Comparison of ENCODE assay signal across 11 mouse cellular contexts in the genomic region with DNA sequence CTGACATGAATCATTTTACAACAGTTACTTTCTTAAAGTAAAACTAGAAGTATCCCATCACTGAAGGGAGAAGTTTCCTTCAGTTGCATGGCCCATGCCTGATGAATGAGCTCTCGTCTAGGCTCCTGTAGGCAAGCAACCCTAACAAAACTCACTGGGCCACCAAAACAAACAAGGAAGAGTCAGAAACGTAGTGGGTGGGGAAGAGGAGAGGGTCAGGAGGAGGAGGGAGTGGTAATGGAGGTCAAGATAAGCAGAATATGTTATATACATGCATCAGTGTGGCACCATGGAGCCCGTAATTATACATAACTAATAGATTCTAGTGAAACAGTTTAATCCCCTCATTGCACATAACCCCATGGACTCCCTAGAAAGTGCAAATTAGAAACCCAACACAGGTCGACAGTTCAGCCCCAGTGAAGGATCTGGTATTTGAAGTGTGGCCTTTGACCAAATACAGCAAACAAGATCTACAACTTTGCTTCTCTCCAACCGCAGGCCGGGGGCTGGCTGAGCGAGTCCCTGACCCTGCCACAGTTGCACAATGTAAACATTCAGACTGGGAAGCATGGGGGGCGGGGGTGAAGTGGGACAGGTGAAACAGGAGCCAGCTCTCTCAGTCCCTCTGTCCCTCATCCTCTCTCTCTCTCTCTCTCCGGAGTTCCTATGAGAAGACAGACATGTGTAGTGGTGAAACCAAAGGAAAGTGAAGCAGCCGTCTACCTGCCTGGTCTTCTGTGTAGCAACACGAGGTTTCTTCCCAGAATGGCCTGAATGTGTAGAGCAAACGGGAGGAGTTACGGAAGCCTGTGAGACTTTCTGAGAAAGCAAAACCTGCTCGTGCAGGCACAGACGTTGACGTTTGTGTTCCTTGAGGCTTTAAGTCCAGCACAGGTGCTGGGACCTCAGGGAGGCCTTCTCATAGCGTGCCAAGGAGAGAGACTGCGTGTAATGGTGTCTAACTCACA.
A peak's percentile ranks its signal among the peaks of the same experiment; 100 is the strongest.
DNase-seq lines count a peak whose midpoint lies in the region; ATAC-seq and TF ChIP-seq lines count a peak whose summit lies in the region.
"Had no signal": no experiment of that assay in that cellular context is flagged by ENCODE, and none has a peak within 500 bp of the region (broad histone marks: within the 10 kb centered on the region; RNA-seq: fewer than 3 reads in every experiment).

No protein-coding gene starts in this region.

- H3K4me1 ChIP-seq in limb, embryonic 14.5 days (ENCODE audit: control insufficient read depth, insufficient read depth, low read length) = peaks cover 26% of the 10 kb centered on the region
- peaks cover 25% of the 10 kb centered on the region for H3K4me1 ChIP-seq in lung, embryonic 16.5 days (replicated peaks; ENCODE audit: control insufficient read depth, insufficient read depth, low read length)
- H3K4me1 ChIP-seq in forebrain, postnatal 0 days (ENCODE audit: insufficient read depth) = no peaks in the 10 kb centered on the region

- ATAC-seq in limb, embryonic 14.5 days (ENCODE audit: low FRiP score, low read depth) = no peak
- ATAC-seq in lung, embryonic 16.5 days (ENCODE audit: low read depth) = peak; percentile 72
- no peak for ATAC-seq in forebrain, postnatal 0 days
- ATAC-seq: forebrain, embryonic 14.5 days had no signal

- H3K9me3 ChIP-seq in limb, embryonic 14.5 days (ENCODE audit: control insufficient read depth, low read length) = no peaks in the 10 kb centered on the region
- no peaks in the 10 kb centered on the region for H3K9me3 ChIP-seq in lung, embryonic 16.5 days (ENCODE audit: control insufficient read depth, low read length)
- H3K9me3 ChIP-seq in forebrain, postnatal 0 days (ENCODE audit: low read length) = no peaks in the 10 kb centered on the region
- H3K9me3 ChIP-seq: hindbrain, embryonic 10.5 days had no signal

- no peak overlapping the region for H3K4me2 ChIP-seq in limb, embryonic 14.5 days (replicated peaks; ENCODE audit: low read depth, low read length, severe bottlenecking)
- no peak overlapping the region; the same call in 1 of the 2 replicates for H3K4me2 ChIP-seq in lung, embryonic 16.5 days (ENCODE audit: low read depth, low read length)
- H3K4me2 ChIP-seq in forebrain, postnatal 0 days (ENCODE audit: low read depth) = no peak overlapping the region

- no peak overlapping the region for H3K4me3 ChIP-seq in limb, embryonic 14.5 days (replicated peaks; ENCODE audit: low read length)
- no peak overlapping the region for H3K4me3 ChIP-seq in lung, embryonic 16.5 days (ENCODE audit: low read length)
- no peak overlapping the region for H3K4me3 ChIP-seq in forebrain, postnatal 0 days (ENCODE audit: low read depth, low read length)
- H3K4me3 ChIP-seq: hindbrain, embryonic 10.5 days had no signal

- no peaks in the 10 kb centered on the region for H3K36me3 ChIP-seq in limb, embryonic 14.5 days (ENCODE audit: control insufficient read depth, insufficient read depth, low read length)
- no peaks in the 10 kb centered on the region for H3K36me3 ChIP-seq in lung, embryonic 16.5 days (ENCODE audit: control insufficient read depth, insufficient read depth, low read length)
- H3K36me3 ChIP-seq in forebrain, postnatal 0 days (ENCODE audit: insufficient read depth) = no peaks in the 10 kb centered on the region
- H3K36me3 ChIP-seq: hindbrain, embryonic 10.5 days had no signal

- 61% methylated on average over 18 of the region's 18 CpGs for WGBS in limb, embryonic 14.5 days
- WGBS in lung, embryonic 16.5 days = 35% methylated on average over 18 of the region's 18 CpGs
- WGBS in forebrain, postnatal 0 days = 85% methylated on average over 18 of the region's 18 CpGs

- no peak for TF ChIP-seq POLR2A in limb, embryonic 14.5 days (IDR thresholded peaks at IDR 0.05; ENCODE audit: borderline replicate concordance, extremely low read depth, insufficient read depth, insufficient read length)

- no peaks in the 10 kb centered on the region for H3K27me3 ChIP-seq in limb, embryonic 14.5 days (ENCODE audit: control insufficient read depth, insufficient read depth, low read length)
- H3K27me3 ChIP-seq in lung, embryonic 16.5 days (ENCODE audit: control insufficient read depth, insufficient read depth, low read depth, low read length) = no peaks in the 10 kb centered on the region
- H3K27me3 ChIP-seq in forebrain, postnatal 0 days (ENCODE audit: insufficient read depth, low read length) = no peaks in the 10 kb centered on the region

- 0 out of 2 replicates have a peak overlapping the region, but pooled peaks have one; percentile 33 for H3K27ac ChIP-seq in limb, embryonic 14.5 days (replicated peaks; ENCODE audit: low read depth, low read length)
- H3K27ac ChIP-seq in lung, embryonic 16.5 days (ENCODE audit: low read length) = peak overlapping the region; percentile 88
- H3K27ac ChIP-seq in forebrain, postnatal 0 days (ENCODE audit: low read depth, low read length) = no peak overlapping the region

- H3K9ac ChIP-seq in limb, embryonic 14.5 days (ENCODE audit: low read depth, low read length, severe bottlenecking) = no peak overlapping the region
- H3K9ac ChIP-seq in lung, embryonic 16.5 days (ENCODE audit: low read length) = no peak overlapping the region
- H3K9ac ChIP-seq in forebrain, postnatal 0 days = no peak overlapping the region

- TF ChIP-seq CTCF in forebrain, postnatal 0 days (IDR thresholded peaks at IDR 0.05; ENCODE audit: low read depth) = no peak

- DNase-seq in urinary bladder, postnatal 25 days (ENCODE audit: low spot score) = peak; percentile 38
- no peak for DNase-seq in urinary bladder, adult 2 months (ENCODE audit: low spot score)
- DNase-seq in limb, embryonic 14.5 days (ENCODE audit: low spot score) = no peak
- DNase-seq in yolk sac, embryonic 10.5 days (ENCODE audit: low spot score) = peak; percentile 92
- no peak for DNase-seq in forebrain, postnatal 0 days
- DNase-seq in spleen, postnatal 10 days (ENCODE audit: low spot score in 2 of 2) = no peak
- no peak for DNase-seq in frontal cortex, postnatal 36 days (ENCODE audit: low spot score in 2 of 2)
- DNase-seq: kidney, postnatal 36 days had no signal

Comparison
In these comparisons a context has a peak if more than half of its experiments do, and no peak if none do; other contexts are left out.
1. DNase-seq: peak in urinary bladder, postnatal 25 days (single experiment) and yolk sac, embryonic 10.5 days (single experiment); none in urinary bladder, adult 2 months (single experiment), limb, embryonic 14.5 days (single experiment), forebrain, postnatal 0 days (single experiment), spleen, postnatal 10 days (0 of 2) and frontal cortex, postnatal 36 days (0 of 2).